Mouse (Mus musculus): Measurements from ENCODE around the gene Ppm1a.
A peak's percentile ranks its signal among the peaks of the same experiment; 100 is the strongest.

The Ppm1a gene

DNA sequence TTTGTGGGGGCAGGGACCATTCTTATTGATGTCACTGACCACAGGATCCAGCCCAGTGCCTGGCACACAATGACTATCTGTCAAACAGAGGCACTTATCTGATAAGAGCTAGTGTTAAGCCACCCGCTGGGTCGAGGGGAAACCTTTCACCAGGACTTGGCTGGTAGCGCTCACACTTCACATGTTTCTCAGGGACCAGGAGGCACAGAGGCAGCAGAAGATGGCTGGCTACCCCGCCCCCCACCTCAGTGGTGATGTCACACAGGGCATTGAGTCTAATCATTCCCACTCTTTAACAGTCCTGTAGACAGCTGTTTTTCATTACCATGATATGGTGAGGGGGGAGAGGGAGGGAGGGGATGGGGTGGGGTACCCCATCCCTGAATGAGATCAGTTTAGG, at the start of gene Ppm1a:
Gene Ppm1a (plus strand): TSS at position 370 of the 400 bp plus-strand sequence.
- DNase-seq, result no peak

GRCm38 (mm10) chr12:72709981-72710380, 47.3 kb upstream of the Ppm1a start:
- DNase-seq, result no peak

DNA sequence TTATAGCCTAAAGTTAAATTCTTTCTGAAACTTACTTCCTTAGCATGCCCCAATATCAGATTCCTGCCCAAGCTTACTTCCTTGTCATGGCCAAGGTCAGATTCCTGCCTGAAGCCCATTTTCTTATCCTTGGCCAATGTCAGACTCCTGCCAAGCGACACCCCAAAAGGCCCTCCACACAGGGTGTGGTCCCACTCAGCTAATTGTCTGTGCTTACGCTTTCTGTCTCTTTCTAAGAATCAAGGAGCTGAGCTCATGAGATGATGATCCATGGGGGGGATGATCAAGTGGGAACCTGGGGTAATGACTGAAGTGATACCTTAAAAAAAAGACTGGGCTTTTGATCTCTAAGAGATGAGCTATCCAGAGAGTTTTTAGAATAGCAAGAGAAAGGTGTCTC, 42.4 kb upstream of the Ppm1a start:
- DNase-seq, result no peak

DNA sequence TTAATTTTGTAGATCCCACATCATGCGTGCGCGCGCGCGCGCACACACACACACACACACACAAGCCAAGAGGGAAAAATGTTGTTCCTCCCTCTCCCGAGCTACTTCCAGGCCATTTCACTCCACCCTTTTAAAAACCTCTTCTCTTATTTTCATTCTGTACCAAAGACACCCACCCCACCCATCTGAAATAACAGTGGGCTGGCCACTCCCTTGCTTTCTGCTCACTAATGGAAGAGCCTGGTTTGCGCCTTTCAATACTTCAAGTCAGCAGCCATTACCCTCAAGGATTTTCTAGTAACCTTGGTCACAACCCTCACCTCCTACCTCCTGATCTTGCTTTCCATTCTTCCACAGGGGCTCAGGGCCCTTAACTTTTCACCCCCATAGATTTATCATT, 41.4 kb upstream of the Ppm1a start:
- no peak for DNase-seq

- DNase-seq, result no peak
Observed at GRCm38 (mm10) chr12:72719046-72719445, 38.2 kb upstream of the Ppm1a start.

DNA sequence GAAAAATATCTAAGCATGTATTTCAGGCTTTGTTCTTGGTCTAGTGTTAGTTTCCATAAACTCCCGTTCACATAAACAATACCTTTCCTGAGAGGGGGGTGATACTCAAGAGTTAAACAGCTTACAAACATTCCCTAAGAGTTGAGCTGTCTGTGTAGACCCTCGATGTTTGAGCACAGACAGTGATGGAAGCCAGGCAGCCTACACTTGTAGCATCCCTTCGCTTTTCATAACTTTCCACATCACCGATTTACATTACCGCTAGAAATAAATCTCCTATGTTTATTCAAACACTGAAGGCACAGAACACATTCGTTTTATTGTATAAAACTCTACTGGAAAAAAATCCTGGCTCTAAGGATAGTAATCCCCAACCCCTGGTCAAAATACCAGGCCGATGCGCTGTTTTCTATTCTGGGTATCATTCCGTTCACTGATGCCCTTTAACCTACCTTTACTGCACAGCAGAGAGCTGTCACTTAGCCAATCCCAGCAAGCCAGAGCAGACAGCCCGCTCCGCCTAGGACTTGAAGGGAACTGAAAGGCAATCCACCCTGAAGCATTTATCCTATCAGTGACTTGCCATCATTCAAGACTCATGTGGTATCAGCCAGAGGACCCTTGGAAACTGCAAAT, 37.7 kb upstream of the Ppm1a start:
- no peak for DNase-seq

- no peak for DNase-seq
Observed at GRCm38 (mm10) chr12:72721710-72722109, 35.5 kb upstream of the Ppm1a start.

DNA sequence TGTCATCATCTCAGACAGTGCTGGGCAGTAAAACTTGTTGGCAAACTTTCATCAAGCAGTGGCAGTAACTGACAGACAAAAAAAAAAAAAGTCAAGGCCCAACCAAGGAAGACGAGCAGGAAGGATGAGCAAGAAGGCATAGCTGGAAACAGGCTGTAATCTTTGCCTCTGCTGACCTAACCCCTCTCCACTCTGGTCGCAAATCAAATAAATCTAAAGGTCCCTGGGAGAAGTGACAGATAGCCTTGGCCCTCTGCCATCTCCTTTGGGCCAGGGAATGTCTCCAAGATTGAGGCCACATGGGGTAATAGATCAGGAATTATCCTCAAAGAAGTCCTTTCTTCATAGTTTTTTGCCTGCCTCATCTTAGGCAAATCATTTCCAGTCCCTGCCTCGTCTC, 33.3 kb upstream of the Ppm1a start:
- DNase-seq, result no peak

DNA sequence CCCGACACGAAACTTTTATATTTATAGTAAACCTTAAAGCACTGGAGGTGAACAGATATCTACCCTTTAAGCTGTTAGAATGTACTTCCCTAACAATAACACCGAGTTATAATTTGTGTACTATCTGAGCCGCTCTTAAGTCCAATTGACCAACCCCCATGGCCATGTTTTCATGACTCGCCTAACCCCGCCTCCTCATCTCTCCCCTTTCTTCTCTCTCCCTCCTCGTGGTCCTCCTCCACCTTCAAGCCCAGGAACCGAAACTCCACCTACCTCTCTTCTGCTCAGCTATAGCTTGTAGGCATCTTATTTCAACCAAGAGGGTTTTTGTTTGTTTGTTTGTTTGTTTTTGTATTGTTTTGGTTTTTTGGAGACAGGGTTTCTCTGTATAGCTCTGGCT, 30.2 kb upstream of the Ppm1a start:
- DNase-seq, result no peak

DNA sequence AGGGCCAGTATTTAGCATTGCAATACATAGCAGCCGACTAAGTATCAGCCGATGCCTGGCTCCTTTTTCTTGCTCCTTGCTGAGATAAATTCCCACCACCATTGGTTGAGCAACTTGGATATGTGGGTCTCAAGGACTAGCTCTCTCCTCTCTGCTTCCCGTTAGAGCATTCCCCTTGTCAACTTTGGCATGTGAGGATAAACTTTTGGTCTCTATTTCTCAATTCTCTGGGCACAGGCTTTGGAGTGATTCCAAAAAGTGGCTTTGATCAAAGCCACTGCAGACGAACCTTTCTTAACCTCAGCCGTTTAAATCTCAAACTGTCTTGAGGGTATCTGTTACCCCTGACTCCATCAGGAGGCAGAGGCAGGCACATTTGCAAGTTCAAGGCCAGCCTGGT, 29.6 kb upstream of the Ppm1a start:
- no peak for DNase-seq

DNA sequence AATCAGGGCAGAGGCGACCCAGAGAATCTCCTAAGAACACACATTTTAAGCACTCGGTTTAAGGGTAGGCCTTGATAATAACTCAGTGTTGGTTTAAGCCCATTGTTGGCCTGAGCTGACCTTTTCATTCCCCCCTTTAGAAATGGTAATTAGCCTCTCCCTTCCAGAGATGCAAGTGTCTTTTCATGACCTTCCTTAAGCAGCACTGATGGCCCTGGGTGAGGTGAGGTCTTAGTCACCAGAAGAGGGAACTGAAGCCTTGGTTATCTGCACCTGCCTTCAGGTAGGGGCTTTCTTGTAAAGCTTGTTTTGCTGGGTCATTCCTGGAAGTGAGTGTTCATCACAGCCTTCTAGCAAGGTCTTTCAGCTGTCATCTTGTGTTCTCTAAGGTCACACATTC, 23.1 kb upstream of the Ppm1a start:
- DNase-seq, result no peak

- DNase-seq, result no peak
Observed at GRCm38 (mm10) chr12:72741176-72741575, 16.1 kb upstream of the Ppm1a start.

- no peak for DNase-seq
Observed at GRCm38 (mm10) chr12:72744803-72745360, 12.4 kb upstream of the Ppm1a start.

GRCm38 (mm10) chr12:72745486-72745885, 11.8 kb upstream of the Ppm1a start:
- no peak for DNase-seq

DNA sequence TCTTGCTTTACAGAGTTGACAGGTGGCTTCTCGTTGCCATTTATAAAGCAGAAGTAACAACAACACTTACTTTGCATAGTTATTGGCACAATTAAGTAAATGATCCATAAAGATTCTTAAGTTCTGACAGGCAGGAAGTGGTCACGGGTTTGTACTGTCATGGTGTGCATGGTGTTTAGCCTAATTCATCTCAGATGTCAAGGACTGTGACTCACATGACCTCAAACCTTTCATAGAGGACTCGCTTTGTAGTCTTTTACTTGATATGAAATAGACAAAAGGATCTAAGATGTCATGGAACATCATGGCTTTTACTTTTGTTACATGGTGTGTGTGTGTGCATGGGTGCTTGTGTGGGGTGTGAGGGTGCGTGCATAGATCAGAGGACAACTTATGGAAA, 8.9 kb upstream of the Ppm1a start:
- no peak for DNase-seq

- no peak for DNase-seq
Observed at GRCm38 (mm10) chr12:72748841-72749240, 8.4 kb upstream of the Ppm1a start.

- no peak for DNase-seq
Observed at GRCm38 (mm10) chr12:72749500-72749899, 7.8 kb upstream of the Ppm1a start.

- DNase-seq, result no peak
Observed at GRCm38 (mm10) chr12:72750016-72750415, 7.2 kb upstream of the Ppm1a start.

- no peak for DNase-seq
Observed at GRCm38 (mm10) chr12:72750606-72751005, 6.6 kb upstream of the Ppm1a start.

DNA sequence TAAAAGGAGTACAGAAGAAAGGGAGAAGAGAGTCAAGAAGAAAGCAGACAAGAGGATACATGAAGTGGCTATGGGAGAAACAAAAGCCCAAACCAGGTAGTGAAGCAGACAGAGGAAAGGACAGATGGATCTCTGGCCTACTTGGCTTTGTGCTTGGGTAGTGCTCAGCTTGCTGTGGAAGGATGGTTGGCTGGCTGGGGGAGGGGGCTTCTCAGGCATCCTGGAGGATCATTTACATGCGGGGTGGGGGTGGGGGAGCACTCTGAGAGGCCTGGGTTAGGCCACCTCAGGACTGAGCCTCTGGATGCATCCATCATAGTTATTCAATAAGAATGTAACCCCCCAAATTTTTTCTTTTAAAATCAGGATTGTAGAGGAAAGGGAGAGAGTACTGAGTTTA, 341 bp downstream of the Ppm1a start:
- DNase-seq, result no peak

- DNase-seq, result no peak
Observed at GRCm38 (mm10) chr12:72759956-72760355, 2.7 kb downstream of the Ppm1a start.

- peak; percentile 94 for DNase-seq
Observed at GRCm38 (mm10) chr12:72760376-72761229, 3.3 kb downstream of the Ppm1a start.

- DNase-seq, result no peak
Observed at GRCm38 (mm10) chr12:72761230-72761648, 4.0 kb downstream of the Ppm1a start.

DNA sequence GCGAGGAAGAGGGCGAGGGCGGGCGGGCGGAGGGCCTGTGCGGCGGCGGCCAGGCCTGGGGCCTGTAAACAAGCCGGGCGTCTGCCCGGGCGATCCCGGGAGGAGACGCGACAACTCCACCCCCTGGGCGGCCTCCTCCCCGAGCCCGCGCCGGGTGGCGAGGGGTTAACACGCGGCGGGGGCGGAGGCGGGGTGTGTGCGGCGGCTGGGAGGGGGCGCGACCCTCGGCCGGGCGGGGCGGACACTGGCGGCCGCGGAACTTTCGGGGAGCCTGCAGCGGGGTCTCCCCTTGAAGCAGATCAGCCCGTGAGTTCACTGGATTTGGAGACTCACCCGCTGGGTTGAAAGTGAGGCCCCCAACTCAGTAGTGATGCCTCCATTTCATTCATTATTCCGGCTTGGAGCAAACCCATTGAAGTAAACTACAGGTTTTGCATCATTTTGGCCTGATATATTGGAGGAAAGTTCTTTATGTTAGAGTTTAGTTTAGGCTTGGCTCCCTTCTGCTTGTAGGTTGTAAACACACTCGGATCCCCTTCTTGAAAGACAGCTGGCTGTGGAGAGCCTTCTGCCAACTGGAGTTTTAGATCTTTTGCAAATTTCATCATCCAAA, 4.5 kb downstream of the Ppm1a start:
- peak; percentile 46 for DNase-seq

All from cerebellum, adult 8-10 months (tissue).